Mouse (Mus musculus) T-helper 1 cell (primary cell): ENCODE data around the gene Ltbp4.

Experiments
- in situ Hi-C: fragments of 300-600 bp; cut with MboI, MseI; formaldehyde crosslinking; loops from one replicate; pipeline ENCODE4 v1.15.1; 2025; ENCODE audit warnings: high pct_unique_total_duplicates

The Ltbp4 gene

DNA sequence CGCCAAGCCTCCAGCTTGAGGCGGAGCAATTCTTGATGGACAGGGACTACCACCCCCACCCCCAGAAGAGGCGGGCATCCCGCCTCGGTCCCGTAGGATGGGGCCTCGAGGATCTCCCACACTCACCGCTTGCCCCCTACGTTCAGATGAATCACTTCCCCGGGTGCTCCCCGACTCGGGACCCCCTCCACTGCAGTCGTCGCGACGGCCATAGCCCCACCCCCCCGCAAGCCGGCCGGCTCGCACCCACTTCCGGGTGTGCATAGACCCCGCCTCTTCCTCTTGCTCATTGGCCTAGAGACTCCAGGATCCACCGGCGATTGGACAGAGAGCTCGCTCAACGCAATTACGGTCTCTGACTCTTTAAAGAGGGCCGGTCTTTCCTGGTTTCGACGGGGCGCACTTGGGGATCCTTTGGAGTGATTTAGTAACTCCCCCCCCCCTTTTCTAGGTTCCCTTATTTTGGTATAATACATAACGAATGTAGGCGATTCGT is 18.3 kb upstream of the Ltbp4 start, which contains the start of gene Shkbp1:
Gene Shkbp1 (minus strand): TSS at position 275 of the 496 bp plus-strand sequence.
- in situ Hi-C loops: no loop called here

DNA sequence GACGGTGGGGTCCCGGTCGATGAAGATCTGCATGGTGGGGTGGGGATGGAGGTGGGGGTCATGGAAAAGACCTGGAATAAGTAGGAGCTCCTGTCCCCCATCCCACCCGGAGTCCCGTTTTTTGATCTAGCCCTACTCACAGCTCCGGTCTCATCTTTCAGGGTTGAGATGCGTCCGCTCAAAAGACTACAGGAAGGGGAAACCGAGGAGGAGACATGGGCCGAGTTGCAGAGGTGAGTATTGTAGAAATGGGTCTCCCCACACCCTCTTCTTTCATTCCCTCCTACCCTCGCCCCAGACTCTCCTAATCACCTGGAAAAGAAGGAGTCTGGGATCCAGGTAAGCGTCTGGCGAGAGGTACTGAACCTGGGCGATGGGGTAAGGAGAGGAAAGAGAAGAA is 17.8 kb upstream of the Ltbp4 start:
- in situ Hi-C loops: no loop called here

DNA sequence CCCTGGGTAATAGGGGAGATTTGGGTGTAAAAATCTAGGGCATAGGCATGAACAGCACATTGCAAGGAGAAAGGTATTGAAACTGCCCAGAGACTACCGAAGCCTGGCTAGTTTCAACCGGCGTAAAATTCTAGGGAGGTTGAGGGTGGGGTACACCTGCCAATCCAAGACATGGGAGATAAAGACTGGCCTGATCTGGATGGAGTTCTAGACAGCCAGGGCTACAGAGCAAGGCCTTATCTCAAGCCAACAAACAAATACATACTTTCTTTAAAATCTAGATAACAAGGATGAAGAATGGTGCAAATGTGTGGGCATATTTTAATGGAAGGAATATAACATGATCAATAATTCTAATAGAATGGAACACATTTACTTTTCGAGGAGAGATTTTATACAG is 17.3 kb upstream of the Ltbp4 start:
- in situ Hi-C loops: no loop called here

DNA sequence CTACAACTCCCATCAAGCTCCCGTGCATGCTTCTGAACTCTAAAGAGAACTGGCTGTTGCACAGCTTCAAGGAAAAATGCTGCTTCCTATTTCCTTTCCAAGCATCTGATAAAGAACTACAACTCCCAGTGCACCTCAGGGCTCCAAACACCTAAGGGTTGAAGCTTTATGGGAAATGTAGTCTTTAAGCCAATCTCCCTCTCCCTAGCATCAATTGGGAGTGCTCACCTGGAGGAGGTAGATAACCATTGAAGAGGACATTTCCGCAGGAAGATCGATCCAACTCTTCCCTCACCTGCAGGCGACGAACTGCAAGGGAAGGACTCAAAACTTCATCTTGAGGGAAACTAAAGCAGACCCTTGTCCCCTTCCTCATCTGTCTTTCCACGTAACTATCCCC is 16.7 kb upstream of the Ltbp4 start:
- in situ Hi-C loops: no loop called here

DNA sequence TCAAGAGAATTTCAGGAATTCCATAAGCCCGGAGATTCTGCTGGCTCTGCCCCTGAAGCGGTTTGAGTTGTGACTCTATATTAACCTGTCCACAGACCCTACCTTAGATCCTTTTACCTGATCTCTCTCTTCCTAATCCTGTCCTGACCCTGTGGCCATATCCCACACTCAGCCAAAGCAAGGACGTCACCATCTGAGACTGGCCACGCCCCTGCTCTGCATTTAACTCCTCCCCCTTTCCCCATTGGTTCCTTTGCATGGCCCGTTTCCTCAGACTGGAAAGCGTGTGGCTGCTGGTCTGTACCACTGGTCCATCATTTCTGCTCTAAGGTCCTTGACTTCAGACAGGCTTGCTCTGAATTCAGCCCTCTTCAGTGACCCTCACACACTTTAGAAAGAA is 8.0 kb upstream of the Ltbp4 start:
- in situ Hi-C loops: no loop called here

DNA sequence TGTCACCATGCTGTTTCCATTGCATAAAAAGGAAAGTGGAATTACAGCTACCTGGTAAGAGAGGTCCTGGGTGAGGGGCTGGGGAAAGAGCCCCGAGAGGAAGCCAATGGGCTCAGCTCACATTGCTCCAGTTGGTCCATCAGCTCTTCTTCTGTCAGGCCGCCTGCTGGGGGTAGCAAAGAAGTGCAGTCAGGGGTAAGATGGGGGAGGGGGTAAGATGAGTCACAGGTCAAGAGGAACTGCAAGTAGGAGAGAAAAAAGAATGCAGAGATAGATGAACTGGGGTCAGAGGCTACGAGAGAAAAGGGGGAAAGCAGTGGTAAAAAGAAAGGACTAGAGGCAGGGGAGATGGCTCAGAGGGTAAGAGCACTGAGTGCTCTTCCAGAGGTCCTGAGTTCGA is 5.1 kb upstream of the Ltbp4 start:
- in situ Hi-C loops: no loop called here

DNA sequence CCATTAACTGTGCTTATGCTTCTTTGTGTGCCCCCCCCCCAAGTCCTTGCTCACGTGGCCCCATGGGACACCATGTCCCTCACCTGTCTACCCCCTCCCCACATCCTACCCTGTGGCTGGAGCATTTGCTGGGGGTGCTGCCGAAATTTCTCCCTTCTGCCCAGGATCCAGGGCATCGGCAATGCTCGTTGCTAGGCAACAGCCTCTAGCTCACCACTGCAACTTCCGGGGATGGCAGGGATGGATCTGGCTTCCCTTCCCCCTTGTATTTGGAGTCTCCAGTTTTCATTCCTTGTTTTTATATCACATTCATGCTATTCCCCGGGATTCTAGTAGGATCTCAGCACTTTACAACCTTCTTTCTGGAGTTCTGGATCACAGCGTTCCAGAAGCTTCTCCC is 2.0 kb upstream of the Ltbp4 start:
- in situ Hi-C loops: loop anchor here (5.0 kb wide), 1 partner anchor 58 kb away; no protein-coding TSS in a partner anchor

DNA sequence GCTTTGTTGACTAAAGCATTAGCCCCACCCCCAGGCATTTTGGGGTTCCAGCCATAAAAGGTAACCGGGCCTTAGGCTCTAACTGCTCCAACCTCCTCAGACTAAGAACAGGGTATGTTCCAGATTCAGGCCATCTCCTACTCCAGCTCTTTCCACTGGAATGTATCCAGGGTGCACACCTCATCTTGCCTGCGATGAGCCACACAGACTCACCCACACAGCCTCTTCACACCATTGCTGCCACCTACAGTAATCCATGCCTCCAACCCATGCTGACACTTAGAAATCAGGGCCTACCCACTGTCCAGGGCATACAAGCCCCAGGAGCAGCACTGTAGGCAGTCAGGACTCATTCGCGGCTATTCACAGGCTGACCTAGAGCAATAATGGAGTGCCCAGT is 1.6 kb upstream of the Ltbp4 start:
- in situ Hi-C loops: loop anchor here (5.0 kb wide), 1 partner anchor 58 kb away; no protein-coding TSS in a partner anchor

DNA sequence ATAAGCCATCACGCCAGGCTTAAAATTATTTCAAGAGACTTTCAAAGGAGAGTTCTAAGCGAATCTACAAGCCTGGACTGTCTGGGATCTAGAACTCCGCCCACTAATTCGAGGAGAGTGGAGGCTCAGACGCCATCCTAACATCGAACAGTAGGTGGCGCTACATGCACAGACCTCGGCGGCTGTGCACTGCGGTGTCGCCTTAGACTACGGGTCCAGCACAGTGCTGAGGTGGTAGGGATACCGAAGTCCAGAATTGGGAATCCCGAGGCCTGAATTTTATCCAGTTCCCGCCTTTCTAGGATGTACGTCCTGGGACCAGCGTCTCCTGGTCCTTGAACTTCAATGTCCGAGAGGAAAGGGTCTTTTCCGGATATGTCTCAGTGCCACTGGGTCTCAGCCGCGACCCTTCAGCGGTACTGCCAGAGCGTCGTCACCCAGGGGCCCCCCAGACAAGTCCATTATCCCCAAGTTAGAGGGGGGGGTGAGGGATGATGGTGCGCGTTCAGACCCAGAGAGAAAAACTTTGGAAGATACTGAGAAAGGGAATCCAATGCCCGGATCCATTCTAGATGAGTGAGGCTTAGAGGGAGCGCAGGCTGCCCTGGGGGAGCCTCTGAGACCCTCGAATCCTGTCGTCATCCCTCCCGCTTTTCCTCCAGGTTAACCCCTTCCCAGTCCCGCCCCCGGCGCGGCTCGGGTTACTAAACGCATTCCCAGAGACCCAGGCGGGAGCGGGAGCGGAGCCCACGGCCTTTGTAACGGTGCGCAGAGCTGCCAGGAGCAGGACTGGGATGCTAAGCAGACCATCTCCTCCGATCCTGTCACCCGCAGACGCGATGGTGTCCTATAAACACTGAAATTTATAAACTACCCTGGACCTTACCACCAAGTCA is 1.3 kb downstream of the Ltbp4 start:
- in situ Hi-C loops: loop anchor here (5.0 kb wide), 1 partner anchor 61 kb away; no protein-coding TSS in a partner anchor

DNA sequence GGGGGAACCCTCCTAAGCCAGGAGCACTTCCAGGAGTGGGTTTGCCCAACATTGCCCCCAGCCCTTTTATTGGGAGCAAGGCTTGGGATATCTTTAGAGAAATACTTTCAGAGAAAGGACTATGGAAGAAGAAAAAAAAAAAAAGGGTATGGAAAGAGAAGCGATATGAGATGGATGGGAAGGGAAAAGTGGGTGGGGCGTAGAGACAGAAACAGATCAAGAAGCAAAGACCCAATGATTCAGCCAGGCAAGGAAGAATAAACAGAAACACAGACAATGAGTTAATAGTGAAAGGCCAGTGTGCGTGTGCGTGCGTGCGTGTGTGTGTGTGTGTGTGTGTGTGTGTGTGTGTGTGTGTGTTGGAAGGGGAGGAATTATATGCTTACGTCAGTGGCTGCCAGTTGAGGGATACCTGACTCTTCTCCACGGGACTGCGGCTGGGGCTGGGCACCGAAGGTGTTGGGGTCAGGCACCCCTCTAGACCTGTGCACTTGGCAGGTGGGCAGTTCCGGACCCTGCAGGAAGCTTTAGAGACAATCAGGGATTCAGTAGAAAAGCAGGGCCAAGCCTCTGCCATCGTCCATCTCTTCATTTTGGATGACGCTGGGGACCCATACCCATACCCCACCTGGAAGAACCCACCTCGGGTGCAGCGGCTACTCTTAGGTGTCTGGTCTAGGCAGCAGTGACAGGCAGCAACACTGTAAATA is 2.3 kb downstream of the Ltbp4 start:
- in situ Hi-C loops: loop anchor here (5.0 kb wide), 1 partner anchor 62 kb away; no protein-coding TSS in a partner anchor

DNA sequence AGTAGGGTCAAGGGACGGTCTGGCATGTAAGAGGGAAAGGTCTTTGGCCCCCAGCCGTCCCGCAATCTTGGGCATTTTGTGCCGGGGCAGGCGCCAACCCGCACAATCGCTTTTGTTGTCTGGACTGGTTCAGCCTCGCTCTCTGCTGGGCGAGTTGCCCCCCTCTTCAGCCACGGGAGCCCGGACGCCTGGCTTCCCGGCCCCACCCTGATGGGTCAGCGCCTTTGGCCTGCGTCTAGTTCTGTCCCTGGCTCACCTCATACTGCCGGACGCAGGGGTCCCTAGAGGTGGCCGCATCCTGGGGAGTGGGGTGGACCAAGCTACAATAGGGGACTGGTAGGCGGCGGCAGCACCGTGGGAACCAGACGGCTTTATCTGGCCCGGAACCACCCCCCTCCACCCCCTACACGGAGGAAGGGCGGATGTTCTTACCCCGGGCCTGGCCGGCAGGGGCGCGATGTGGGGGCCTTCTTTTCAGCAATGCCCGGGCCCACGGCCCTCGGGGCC is 3.0 kb downstream of the Ltbp4 start:
- in situ Hi-C loops: no loop called here

DNA sequence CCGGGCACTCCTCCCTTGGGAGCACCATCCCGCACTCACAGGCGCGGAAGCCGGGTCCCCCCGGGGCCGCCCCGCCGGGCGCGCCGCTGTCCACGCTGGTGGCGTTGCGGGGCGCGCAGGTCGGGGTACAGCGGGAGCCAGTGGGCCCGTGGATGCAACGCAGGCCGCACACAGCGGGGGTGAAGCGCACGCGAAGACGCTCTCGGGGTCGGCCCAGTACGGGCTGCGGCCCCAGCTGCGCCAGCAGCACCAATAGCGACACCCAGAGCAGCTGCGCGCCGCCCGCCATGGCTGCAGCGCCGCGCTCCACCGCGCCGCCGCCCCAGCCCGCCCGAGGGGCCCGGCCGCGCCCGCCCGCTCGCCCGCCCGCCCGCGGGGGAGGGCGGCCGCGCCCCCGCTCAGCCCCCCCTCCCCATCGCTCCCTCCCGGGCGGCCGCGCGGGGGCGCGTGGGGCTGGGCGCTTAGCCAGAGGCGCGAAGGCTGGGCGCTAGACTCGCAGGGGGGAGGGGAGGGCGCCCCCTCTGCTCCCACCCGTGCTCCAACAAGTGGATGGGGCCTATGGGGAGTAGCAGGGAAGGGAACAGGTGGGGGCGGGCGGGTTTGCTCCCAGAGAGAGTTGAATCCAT is 4.1 kb downstream of the Ltbp4 start:
- in situ Hi-C loops: no loop called here

DNA sequence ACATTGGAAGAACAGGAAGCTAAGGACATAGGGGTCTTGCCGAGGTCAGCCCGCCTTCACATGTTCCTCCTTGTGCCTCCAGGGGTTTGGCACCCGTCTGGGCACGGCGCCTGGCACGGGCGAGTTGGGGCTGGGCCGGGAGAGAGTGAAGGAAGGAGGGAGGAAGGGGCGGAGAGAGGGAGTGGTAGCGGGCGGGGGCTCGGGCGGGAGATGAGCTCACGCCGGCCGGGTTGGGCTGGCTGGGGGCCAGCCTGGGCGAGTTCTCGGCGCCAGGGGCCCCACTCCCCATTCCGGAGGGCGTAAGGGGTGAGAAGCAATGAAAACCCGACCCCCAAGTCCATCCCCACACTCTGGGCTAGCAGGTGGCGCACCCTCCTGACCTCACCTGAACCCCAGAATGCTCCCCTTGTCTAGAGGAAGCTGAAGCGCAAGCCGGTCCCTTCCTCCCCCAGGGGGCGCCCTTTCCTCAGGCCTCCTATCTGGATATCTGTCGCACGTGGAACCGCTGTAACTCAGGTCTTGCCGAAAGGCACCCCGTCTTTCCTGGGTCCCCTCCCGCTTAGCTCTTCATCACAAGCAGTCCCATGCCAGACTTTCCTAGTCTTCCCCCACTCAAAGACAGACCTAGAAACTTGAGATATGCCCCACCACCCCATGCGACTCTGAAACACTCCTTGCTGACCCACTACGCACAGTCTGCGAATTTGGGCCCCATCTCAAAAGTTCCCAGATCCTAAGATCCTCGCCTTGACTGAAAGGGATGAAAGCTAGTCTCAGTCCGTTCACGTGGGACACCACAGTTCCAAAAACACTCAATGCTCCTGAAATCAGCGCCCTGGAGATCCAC is 4.9 kb downstream of the Ltbp4 start:
- in situ Hi-C loops: no loop called here

DNA sequence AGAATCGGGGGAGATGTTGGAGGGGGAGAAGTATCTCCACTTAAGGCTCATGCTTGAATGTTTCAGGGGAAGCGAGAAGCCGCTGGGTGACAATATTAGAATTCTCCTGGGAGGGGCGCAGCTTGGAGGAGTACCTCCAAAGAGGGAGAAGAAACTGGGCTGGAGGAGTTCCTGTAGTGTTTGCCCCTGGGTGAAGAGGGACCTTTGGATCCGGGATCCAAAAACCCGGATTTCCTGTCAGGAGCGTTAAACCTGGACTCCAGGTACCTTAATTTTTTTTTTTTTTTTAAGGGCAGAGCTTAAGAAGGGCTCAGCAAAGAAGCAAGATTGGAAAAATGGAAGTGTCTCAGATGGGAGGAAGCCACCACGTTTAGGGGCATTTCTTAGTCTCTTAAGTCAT is 5.6 kb downstream of the Ltbp4 start:
- in situ Hi-C loops: no loop called here

DNA sequence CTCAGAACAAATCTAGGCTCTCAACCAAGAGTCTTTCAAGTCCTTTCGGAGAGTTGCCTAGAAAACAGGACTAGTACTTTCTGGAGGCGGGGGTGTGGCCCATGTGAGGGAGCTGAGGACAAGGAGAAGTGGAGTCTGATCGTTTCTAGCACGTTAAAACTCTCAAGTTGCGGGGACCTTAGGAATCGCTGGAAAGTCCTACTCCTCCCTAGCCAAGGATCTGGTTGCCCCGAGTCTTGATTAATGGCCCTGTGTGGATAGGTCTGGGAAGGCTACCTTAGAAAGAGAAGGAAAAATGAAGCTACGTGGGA is 6.0 kb downstream of the Ltbp4 start:
- in situ Hi-C loops: no loop called here

DNA sequence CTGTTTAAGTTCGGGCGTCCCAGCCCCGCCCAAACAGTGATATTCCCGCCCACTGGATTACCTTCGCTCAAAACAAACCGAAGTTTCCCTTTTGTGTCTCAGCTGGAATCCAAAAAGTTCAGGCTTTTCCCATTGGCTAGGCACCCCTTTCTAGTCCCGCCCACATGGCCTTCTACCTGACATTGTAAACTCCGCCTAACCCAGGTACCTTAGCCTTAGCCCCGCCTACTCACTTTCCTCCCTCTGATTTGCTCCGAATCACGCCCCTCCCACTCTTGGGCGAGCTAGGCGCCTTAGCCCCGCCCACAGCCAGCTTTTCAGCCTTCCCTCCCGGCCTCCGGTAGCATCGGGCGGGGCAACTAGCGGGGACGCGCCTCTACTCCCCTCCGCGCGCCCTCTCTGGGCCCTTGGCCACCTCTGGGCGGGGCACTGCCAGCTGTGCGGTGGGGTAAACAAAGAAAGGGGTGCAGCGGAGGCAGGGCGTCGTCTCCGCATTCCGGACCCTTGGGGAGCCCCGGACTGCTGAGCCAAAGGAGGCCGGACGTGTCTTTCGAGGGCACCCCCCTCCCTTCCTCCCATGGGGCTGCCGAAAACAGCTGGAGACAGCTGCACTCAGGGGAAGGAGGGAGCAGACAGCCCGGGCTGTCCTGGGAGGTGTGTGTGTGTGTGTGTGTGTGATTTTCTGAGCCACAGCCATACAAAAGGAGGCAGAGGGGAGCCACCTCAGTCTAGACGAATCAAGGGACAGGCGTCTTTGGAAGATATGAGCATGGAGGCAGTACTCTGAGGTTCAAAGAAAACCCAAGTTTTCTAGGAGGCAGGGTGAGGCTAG is 6.6 kb downstream of the Ltbp4 start:
- in situ Hi-C loops: no loop called here

DNA sequence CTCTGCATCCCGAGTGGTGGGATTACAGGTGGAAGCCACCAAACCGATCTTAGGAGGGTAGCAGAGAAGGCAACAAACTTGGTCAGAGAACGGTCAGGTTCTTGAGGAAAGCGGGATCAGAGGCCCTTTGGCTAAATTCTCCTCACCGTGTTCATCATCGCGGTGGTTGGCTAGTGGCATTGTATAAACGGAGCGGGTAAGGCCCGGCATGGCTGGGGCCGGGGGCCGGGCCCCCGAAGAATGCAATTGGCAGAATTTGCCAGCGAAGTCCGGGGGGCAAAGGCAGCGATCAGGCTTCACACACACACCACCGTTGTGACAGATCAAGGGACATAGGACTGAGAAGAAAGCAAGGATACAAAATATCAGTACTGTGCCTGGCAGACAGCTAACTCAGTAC is 7.5 kb downstream of the Ltbp4 start:
- in situ Hi-C loops: no loop called here

DNA sequence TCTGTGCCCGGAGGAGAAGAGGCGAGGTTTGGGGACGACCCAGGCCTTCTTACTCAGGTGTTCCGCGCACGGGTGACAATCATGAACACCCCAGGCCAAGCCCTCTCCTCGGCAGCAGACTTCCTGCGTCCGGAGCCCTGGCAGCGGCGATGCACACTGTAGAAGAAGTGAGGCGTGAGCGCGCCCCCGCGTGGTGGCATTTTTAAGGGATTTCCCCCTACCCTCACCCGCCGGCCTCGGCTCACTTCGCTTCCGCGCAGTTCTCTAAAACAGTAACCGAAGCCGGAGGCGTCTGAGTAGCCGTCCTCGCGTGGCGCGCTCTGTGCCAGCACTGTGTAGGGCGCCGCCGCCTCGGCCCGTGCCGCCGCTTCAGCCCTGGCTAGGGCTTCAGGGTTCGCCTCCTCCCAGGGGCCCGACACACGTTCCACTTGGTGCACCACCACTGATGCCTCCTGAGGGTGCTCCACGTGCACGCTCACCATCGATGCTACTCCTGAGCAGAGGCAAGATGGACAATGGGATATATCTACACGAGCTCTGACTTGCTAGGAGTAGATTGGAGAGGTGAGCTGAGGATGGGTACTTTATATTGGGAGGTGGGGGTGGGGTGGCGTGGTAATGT is 8.1 kb downstream of the Ltbp4 start:
- in situ Hi-C loops: no loop called here

DNA sequence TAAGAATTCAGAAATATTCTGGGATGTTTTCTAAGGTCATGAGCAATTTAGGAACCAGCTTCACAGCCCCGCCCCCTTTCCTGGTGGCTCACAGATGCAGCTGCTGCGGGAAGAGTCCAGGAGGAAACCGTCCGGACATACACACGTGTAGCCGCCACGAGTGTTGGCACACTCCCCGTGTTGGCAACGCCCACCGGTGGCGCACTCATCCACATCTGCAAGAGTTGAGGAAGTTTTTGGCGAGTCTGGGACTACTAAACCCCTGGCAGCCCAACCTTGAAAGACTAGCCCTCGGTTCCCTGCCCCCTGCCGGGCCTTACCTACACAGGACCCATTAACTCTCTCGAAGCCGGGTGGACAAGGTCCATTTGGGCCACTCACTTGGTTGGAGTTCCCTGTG is 8.8 kb downstream of the Ltbp4 start:
- in situ Hi-C loops: no loop called here

DNA sequence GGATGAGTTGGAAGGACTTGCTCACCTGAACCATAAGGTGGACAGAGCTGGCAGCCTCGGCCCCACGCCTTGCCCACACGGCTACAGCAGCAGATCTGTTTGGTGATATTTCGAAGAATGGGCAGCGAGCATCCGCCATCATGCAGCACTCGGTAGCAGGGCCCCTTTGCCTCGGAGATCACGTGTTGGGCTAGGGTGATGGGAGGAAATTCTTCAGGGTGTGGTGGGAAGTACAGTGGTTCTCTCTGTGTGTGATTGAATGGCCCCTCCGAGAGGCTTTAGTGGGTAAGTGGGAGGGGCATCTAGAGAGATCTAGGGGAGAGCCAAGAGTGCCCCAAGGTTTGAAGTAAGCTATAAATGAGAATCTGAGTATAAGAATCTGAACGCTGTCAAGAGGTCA is 9.3 kb downstream of the Ltbp4 start:
- in situ Hi-C loops: no loop called here
